Mouse (Mus musculus) liver, embryonic 16.5 days (tissue): ENCODE data around the gene Jmy. TPM values are rescaled to one million over a fixed set of nuclear protein-coding genes. Genes with fewer than 3 reads are reported as not detected.

Experiments used
- polyA plus RNA-seq: library from polyadenylated mRNA; unstranded; fragments of >200 nt; fragmentation: Nextera tagmentation; extraction: Ambion mirVana; gene quantifications from 2 replicates; pipeline ENCODE4 v1.2.1, GENCODE M21; 2015

Gene Jmy
- polyA plus RNA-seq, 1 experiment from 2014 or later, result 1.3 TPM

Other genes starting within 250 kb of the Jmy start
- gene Homer1, start 200.2 kb downstream of the Jmy start, polyA plus RNA-seq, result 1.7 and 1.8 TPM in 2 replicates
- 188 and 196 TPM in 2 replicates for gene Bhmt, start 138.2 kb upstream of the Jmy start, polyA plus RNA-seq
- 47.9 and 50.2 TPM in 2 replicates for gene Bhmt2, start 174.5 kb upstream of the Jmy start, polyA plus RNA-seq
- 20.7 and 24.3 TPM in 2 replicates for gene Dmgdh, start 174.6 kb upstream of the Jmy start, polyA plus RNA-seq